Mouse (Mus musculus) heart, embryonic 11.5 days (tissue): ENCODE results near the gene Pip4k2a. TPM values are rescaled to one million over a fixed set of nuclear protein-coding genes. Genes with fewer than 3 reads are reported as not detected.
"Not testable (repeated sequence)": the region's sequence is repeated elsewhere in the genome, so short reads cannot be mapped to it uniquely, and the experiment has no call there.

Experiments used
- ATAC-seq: fragments of 200-750 bp; cut with Nextera tagmentation; replicated peaks from 2 replicates; pipeline ENCODE4 v1.8.0; 2017; ENCODE audit warnings: moderate library complexity; ENCODE audit not compliant: insufficient number of reproducible peaks, low FRiP score, low TSS enrichment
- H3K27ac ChIP-seq: fragments of 300-500 bp; sonication (generic); 2 replicates; pipeline ENCODE4 v1.5.1; 2014; ENCODE audit warnings: mild to moderate bottlenecking, low read depth, low read length
- H3K27me3 ChIP-seq: fragments of 300-500 bp; sonication (generic); 2 replicates; pipeline ENCODE4 v1.6.1; 2014; ENCODE audit warnings: mild to moderate bottlenecking, low read length, mixed read lengths; ENCODE audit not compliant: control insufficient read depth, insufficient read depth
- H3K36me3 ChIP-seq: fragments of 300-500 bp; sonication (generic); 2 replicates; pipeline ENCODE4 v1.6.1; 2014; ENCODE audit warnings: mild to moderate bottlenecking, low read length, moderate library complexity, mixed read lengths; ENCODE audit not compliant: control insufficient read depth, insufficient read depth
- H3K4me1 ChIP-seq: fragments of 300-500 bp; sonication (generic); 2 replicates; pipeline ENCODE4 v1.6.1; 2014; ENCODE audit warnings: low read length; ENCODE audit not compliant: control insufficient read depth, insufficient read depth
- H3K4me2 ChIP-seq: fragments of 300-500 bp; sonication (generic); 2 replicates; pipeline ENCODE4 v1.6.1; 2014; ENCODE audit warnings: mild to moderate bottlenecking, moderate library complexity
- H3K4me3 ChIP-seq: fragments of 300-500 bp; sonication (generic); 2 replicates; pipeline ENCODE4 v1.5.1; 2014; ENCODE audit warnings: low read depth, low read length
- H3K9ac ChIP-seq: fragments of 300-500 bp; sonication (generic); 2 replicates; pipeline ENCODE4 v1.6.1; 2014; ENCODE audit warnings: mild to moderate bottlenecking, low read depth, low read length, moderate library complexity
- H3K9me3 ChIP-seq: fragments of 300-500 bp; sonication (generic); replicated peaks from 2 replicates; pipeline ENCODE4 v1.6.1; 2016; ENCODE audit warnings: low read length; ENCODE audit not compliant: control insufficient read depth
- WGBS: fragments of 180-500 bp; shearing (Covaris S2); extraction: QIAGEN DNeasy Blood & Tissue Kit; methylation state at CpG from one replicate; pipeline ENCODE4 v1.1.7; 2014; ENCODE audit not compliant: insufficient replicate concordance; 5-methylcytosine and 5-hydroxymethylcytosine counted together
- polyA plus RNA-seq: library from polyadenylated mRNA; unstranded; fragments of >200 nt; fragmentation: Nextera tagmentation; extraction: Ambion mirVana; gene quantifications from 2 replicates; pipeline ENCODE4 v1.2.1, GENCODE M21; 2014

Gene Pip4k2a
- polyA plus RNA-seq, 1 experiment from 2014 or later, result 7.7 TPM

GRCm38 (mm10) chr2:18897742-18898256 is 100.1 kb downstream of the Pip4k2a start:
- peak overlapping the region; percentile 35; the same call in 1 of the 2 replicates for H3K27ac ChIP-seq
- H3K36me3 ChIP-seq, result peaks cover 2% of the 10 kb centered on the region; the same call in 1 of the 2 replicates
- H3K4me1 ChIP-seq, result peaks cover 11% of the 10 kb centered on the region
- no peak overlapping the region for H3K9ac ChIP-seq
- 0 out of 2 replicates have a peak, but pooled peaks cover 3% of the 10 kb centered on the region for H3K9me3 ChIP-seq
- no peak for ATAC-seq
- no peak overlapping the region for H3K4me3 ChIP-seq
- H3K27me3 ChIP-seq, result no peaks in the 10 kb centered on the region
- 22% methylated on average over 10 of the region's 10 CpGs for WGBS
- H3K4me2 ChIP-seq, result no peak overlapping the region

DNA sequence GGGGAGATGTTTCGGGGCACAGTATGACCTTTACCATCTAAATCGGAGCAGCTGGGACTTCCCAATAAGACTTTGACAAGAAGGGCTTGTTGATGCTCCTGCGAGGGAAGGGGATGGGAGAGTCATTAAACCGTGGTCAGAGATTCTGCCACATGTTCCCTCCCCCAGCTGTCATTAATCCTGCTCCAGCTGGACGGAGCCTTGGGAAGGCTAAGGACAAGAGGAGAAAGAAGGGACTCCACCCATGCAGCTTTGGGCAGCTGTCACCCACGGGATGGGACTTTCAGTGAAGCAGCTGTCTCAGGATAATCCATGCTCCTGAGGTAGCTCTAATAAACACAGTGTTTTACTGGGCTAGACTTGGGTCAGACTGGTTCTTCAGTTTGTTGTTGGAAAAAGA is 101.9 kb downstream of the Pip4k2a start:
- Histone ChIP-seq H3K27me3 (no peaks in the 10 kb centered on the region), H3K27ac (no peak overlapping the region), H3K4me1 (peaks cover 11% of the 10 kb centered on the region), H3K9me3 (0 out of 2 replicates have a peak, but pooled peaks cover 3% of the 10 kb centered on the region), H3K36me3 (peaks cover 2% of the 10 kb centered on the region; the same call in 1 of the 2 replicates), H3K4me3 (no peak overlapping the region), H3K4me2 (no peak overlapping the region), H3K9ac (no peak overlapping the region)
- no peak for ATAC-seq
- WGBS, result 47% methylated on average over 6 of the region's 6 CpGs

- 89% methylated on average over 1 of the region's 1 CpGs for WGBS
- H3K9me3 ChIP-seq, ATAC-seq: not testable (repeated sequence)
These were observed 104.6 kb downstream of the Pip4k2a start for GRCm38 (mm10) chr2:18893336-18893735.

DNA sequence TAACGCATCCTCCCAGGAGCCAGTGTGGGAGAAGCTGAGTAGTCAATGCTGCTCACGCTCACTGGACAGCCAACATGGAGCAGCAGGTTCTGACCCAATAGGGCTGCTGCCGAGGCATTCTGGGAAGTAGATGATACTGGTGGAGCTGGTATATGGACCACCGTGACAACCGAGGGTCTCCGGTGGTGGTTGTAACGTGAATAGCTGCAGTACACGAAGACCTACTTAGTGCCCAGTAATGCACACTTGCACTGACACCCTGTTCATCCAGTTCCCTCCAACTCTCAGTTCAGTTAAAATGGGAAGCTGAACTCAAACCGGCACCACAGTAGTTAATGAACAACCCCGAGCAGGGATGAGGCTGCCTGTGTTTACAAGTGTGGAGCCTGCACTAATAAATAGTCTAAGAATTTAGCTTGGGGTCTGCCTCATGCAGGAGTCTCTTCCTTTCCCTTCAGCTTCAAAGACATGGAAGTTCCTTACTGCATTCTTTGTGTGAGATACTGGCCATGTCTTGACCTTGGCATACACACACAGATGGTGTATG is 105.9 kb downstream of the Pip4k2a start:
- H3K9me3 ChIP-seq, result no peaks in the 10 kb centered on the region
- H3K9ac ChIP-seq, result no peak overlapping the region
- H3K27ac ChIP-seq, result no peak overlapping the region
- no peak overlapping the region for H3K4me3 ChIP-seq
- H3K4me2 ChIP-seq, result no peak overlapping the region
- WGBS, result 89% methylated on average over 10 of the region's 10 CpGs
- ATAC-seq, result no peak
- H3K27me3 ChIP-seq, result no peaks in the 10 kb centered on the region
- H3K36me3 ChIP-seq, result no peaks in the 10 kb centered on the region
- H3K4me1 ChIP-seq, result peaks cover 7% of the 10 kb centered on the region; the same call in 1 of the 2 replicates

More at GRCm38 (mm10) chr2:18893336-18893735, 104.6 kb downstream of the Pip4k2a start:
- not testable (repeated sequence) for H3K27ac ChIP-seq, H3K4me3 ChIP-seq, H3K27me3 ChIP-seq, H3K9ac ChIP-seq, H3K4me2 ChIP-seq, H3K36me3 ChIP-seq
- H3K4me1 ChIP-seq, result peaks cover 16% of the 10 kb centered on the region

GRCm38 (mm10) chr2:18890227-18891001 is 107.5 kb downstream of the Pip4k2a start:
- H3K4me1 ChIP-seq, result peaks cover 7% of the 10 kb centered on the region; the same call in 1 of the 2 replicates
- no peak overlapping the region for H3K4me2 ChIP-seq
- H3K36me3 ChIP-seq, result no peaks in the 10 kb centered on the region
- WGBS, result 44% methylated on average over 11 of the region's 11 CpGs
- no peak; the same call in 1 of the 2 replicates for ATAC-seq
- no peak overlapping the region for H3K9ac ChIP-seq
- H3K9me3 ChIP-seq, result no peaks in the 10 kb centered on the region
- H3K27ac ChIP-seq, result no peak overlapping the region
- H3K27me3 ChIP-seq, result no peaks in the 10 kb centered on the region
- H3K4me3 ChIP-seq, result no peak overlapping the region

DNA sequence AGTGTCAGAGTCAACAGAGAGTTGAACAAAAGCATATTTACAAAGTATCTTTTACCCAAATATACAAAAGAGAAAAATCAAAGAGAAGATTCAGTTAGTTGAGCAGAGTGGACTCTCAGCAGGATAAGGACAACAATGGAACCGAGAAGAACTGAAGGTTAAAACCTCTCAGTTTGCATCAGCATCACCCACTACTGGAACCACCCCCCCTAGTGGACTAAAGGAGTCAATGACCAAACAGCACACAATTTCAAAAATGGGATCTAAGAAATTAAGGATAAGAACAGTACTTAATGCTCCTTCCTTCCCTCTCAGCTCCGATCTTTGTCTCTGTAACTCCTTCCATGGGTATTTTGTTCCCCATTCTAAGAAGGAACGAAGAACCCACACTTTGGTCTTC is 113.6 kb downstream of the Pip4k2a start:
- 78% methylated on average over 3 of the region's 3 CpGs for WGBS
- H3K27ac ChIP-seq, result no peak overlapping the region
- no peaks in the 10 kb centered on the region for H3K9me3 ChIP-seq
- H3K36me3 ChIP-seq, result no peaks in the 10 kb centered on the region
- H3K9ac ChIP-seq, result no peak overlapping the region
- no peak for ATAC-seq
- no peaks in the 10 kb centered on the region for H3K4me1 ChIP-seq
- no peaks in the 10 kb centered on the region for H3K27me3 ChIP-seq
- H3K4me3 ChIP-seq, result no peak overlapping the region
- no peak overlapping the region for H3K4me2 ChIP-seq

- ATAC-seq, result no peak
- H3K27ac ChIP-seq, result no peak overlapping the region
- H3K4me3 ChIP-seq, result no peak overlapping the region
- H3K4me2 ChIP-seq, result no peak overlapping the region
- H3K27me3 ChIP-seq, result no peaks in the 10 kb centered on the region
- no peaks in the 10 kb centered on the region for H3K9me3 ChIP-seq
- 90% methylated on average over 7 of the region's 7 CpGs for WGBS
- no peaks in the 10 kb centered on the region for H3K4me1 ChIP-seq
- H3K36me3 ChIP-seq, result no peaks in the 10 kb centered on the region
- no peak overlapping the region for H3K9ac ChIP-seq
These were observed 123.3 kb downstream of the Pip4k2a start for GRCm38 (mm10) chr2:18874626-18875025.

DNA sequence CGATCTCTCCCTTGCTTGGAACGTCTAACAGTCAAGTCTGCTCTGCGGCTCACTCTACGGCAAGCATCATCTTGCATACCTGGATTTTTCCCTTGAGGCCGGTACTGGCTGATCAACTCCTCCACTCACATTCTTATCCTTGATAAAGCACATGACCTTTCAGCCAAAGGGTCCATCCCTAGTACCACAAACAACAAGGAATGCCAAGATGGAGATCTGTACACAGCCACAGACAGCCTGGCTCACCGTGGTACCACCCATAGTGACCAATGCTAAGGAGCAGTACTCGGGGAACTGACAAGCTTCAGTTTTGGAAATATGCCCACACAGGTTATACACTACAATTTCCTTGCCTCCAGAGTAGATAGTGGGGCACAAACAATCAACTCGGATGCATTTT is 123.9 kb downstream of the Pip4k2a start:
- 87% methylated on average over 8 of the region's 8 CpGs for WGBS
- Histone ChIP-seq H3K4me2 (no peak overlapping the region), H3K36me3 (no peaks in the 10 kb centered on the region), H3K4me3 (no peak overlapping the region), H3K9ac (no peak overlapping the region), H3K27ac (no peak overlapping the region), H3K9me3 (no peaks in the 10 kb centered on the region), H3K4me1 (no peaks in the 10 kb centered on the region), H3K27me3 (no peaks in the 10 kb centered on the region)
- no peak for ATAC-seq
